Mouse (Mus musculus): ENCODE results near the gene Cyp2t4. TPM values are rescaled to one million over a fixed set of nuclear protein-coding genes. Genes with fewer than 3 reads are reported as not detected.

Gene Cyp2t4
- polyA plus RNA-seq, 1 experiment = not detected

DNA sequence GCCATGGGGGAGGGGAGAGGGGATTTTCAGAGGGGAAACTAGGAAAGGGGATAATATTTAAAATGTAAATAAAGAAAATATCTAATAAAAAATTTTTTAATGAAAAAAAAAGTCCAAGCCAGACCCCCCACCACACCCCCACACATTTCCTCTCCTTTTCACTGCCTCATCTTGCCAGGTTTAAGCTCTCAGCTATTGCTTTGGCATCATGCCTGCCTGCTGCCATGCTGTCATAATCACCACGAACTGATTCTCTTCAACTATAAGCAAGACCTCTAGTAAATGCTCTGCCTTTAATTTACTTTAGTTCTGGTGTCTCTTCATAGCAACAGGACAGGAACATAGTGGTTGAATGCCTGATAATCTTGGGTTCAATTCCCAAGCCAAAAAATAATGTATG is 29.0 kb downstream of the Cyp2t4 start:
- H3K27ac ChIP-seq (ENCODE audit: control insufficient read depth, insufficient read depth, low read depth, low read length) = no peak overlapping the region

DNA sequence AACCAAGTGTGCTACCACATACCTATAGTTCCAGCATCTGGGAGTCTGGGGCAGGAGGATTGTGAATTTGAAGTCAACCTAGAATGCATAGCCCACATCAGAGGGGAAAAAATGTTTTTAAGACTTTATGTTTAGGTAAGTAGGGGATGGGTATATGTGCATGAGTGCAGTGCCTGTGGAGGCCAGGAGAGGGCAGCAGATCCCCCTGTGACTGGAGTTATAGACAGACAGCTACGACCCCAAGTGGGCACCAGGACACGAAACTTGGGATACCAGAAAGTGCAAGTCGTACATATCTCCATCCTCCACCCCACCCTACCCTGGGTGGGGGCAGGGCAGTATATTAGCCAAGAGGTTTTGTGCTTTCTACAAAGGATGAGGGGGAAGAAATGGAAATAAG is 31.4 kb downstream of the Cyp2t4 start:
- no peak overlapping the region for H3K4me3 ChIP-seq (ENCODE audit: control insufficient read depth, low read depth, low read length)
- H3K4me1 ChIP-seq (ENCODE audit: control insufficient read depth, insufficient read depth, low read length) = peaks cover 4% of the 10 kb centered on the region
- TF ChIP-seq CTCF (IDR thresholded peaks at IDR 0.05; ENCODE audit: control insufficient read depth, insufficient read depth, insufficient replicate concordance, low read depth, low read length) (peak; percentile 75; the same call in 1 of the 2 replicates), POLR2A (IDR thresholded peaks at IDR 0.05; ENCODE audit: control insufficient read depth, low read depth, low read length) (no peak)
- H3K36me3 ChIP-seq (ENCODE audit: control insufficient read depth, insufficient read depth, low read length) = peaks cover 4% of the 10 kb centered on the region; the same call in 1 of the 2 replicates
- H3K27ac ChIP-seq (ENCODE audit: control insufficient read depth, insufficient read depth, low read depth, low read length) = no peak overlapping the region
- H3K27me3 ChIP-seq (ENCODE audit: control insufficient read depth, insufficient read depth, low read length) = no peaks in the 10 kb centered on the region

More for the DNA sequence above, 29.0 kb downstream of the Cyp2t4 start:
- no peaks in the 10 kb centered on the region for H3K27me3 ChIP-seq (ENCODE audit: control insufficient read depth, insufficient read depth, low read length)
- peaks cover 10% of the 10 kb centered on the region for H3K4me1 ChIP-seq (ENCODE audit: control insufficient read depth, insufficient read depth, low read length)
- no peak overlapping the region for H3K4me3 ChIP-seq (ENCODE audit: control insufficient read depth, low read depth, low read length)
- H3K36me3 ChIP-seq (ENCODE audit: control insufficient read depth, insufficient read depth, low read length) = no peaks in the 10 kb centered on the region
- TF ChIP-seq POLR2A (IDR thresholded peaks at IDR 0.05; ENCODE audit: control insufficient read depth, low read depth, low read length) (no peak), CTCF (IDR thresholded peaks at IDR 0.05; ENCODE audit: control insufficient read depth, insufficient read depth, insufficient replicate concordance, low read depth, low read length) (no peak)

DNA sequence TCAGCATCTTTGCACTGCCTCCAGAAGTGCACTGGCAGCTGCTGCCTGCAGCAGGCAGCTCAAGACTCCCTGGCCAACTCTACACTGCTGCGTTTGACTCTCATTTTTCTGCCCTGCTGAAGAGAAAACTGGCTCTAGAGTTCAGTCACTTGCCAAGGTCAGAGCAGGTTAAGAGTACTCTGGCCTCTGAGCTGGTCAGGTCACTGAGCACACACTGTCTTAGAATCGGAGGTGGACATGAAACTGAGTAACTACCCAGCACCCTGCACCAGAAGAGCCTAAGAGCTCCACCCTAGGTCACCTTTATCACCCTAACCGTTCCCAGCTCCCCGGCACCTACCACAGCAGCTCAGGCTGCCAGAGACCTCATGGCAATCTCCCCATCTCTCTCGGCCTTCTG is 32.5 kb downstream of the Cyp2t4 start:
- no peak overlapping the region for H3K4me3 ChIP-seq (ENCODE audit: control insufficient read depth, low read depth, low read length)
- H3K4me1 ChIP-seq (ENCODE audit: control insufficient read depth, insufficient read depth, low read length) = no peaks in the 10 kb centered on the region; the same call in 1 of the 2 replicates
- no peak overlapping the region for H3K27ac ChIP-seq (ENCODE audit: control insufficient read depth, insufficient read depth, low read depth, low read length)
- H3K27me3 ChIP-seq (ENCODE audit: control insufficient read depth, insufficient read depth, low read length) = no peaks in the 10 kb centered on the region
- H3K36me3 ChIP-seq (ENCODE audit: control insufficient read depth, insufficient read depth, low read length) = peaks cover 5% of the 10 kb centered on the region; the same call in 1 of the 2 replicates
- TF ChIP-seq CTCF (IDR thresholded peaks at IDR 0.05; ENCODE audit: control insufficient read depth, insufficient read depth, insufficient replicate concordance, low read depth, low read length) = no peak
- TF ChIP-seq POLR2A (IDR thresholded peaks at IDR 0.05; ENCODE audit: control insufficient read depth, low read depth, low read length) = no peak

DNA sequence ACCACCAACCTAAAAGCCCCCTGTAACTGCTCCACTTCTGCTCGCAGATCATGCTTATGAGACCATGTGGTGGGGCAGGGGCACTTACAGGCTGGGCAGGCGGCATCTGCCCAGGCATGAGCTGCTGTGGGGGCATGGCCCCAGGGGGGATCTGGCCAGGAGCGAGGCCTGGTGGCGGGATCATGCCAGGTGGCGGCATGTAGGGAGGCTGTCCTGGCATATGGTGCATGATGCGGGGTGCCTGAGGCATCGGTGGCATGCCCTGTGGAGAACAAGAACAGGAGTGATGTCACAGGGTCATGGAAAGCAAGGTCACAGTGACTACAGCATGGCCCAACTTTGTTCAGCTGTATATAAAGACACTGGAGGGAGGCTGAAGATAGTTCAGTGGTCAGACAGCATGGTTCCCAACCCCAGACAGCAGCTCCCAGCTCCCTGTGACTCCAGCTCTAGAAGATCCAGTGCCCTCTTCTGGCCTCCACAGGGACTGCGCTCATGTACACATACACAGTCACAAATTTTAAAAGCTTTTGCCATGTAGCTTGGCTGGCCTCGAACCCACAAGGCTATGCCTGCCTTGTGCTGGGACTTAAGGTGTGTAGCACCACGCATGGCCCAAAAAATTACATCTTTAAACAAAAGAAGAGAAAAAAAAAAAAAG is 35.9 kb downstream of the Cyp2t4 start:
- H3K27me3 ChIP-seq (ENCODE audit: control insufficient read depth, insufficient read depth, low read length) = no peaks in the 10 kb centered on the region
- no peak overlapping the region for H3K4me3 ChIP-seq (ENCODE audit: control insufficient read depth, low read depth, low read length)
- peaks cover 9% of the 10 kb centered on the region; the same call in 1 of the 2 replicates for H3K36me3 ChIP-seq (ENCODE audit: control insufficient read depth, insufficient read depth, low read length)
- peaks cover 3% of the 10 kb centered on the region for H3K4me1 ChIP-seq (ENCODE audit: control insufficient read depth, insufficient read depth, low read length)
- TF ChIP-seq POLR2A (IDR thresholded peaks at IDR 0.05; ENCODE audit: control insufficient read depth, low read depth, low read length) (no peak), CTCF (IDR thresholded peaks at IDR 0.05; ENCODE audit: control insufficient read depth, insufficient read depth, insufficient replicate concordance, low read depth, low read length) (peak; percentile 17; the same call in 1 of the 2 replicates)
- H3K27ac ChIP-seq (ENCODE audit: control insufficient read depth, insufficient read depth, low read depth, low read length) = no peak overlapping the region

DNA sequence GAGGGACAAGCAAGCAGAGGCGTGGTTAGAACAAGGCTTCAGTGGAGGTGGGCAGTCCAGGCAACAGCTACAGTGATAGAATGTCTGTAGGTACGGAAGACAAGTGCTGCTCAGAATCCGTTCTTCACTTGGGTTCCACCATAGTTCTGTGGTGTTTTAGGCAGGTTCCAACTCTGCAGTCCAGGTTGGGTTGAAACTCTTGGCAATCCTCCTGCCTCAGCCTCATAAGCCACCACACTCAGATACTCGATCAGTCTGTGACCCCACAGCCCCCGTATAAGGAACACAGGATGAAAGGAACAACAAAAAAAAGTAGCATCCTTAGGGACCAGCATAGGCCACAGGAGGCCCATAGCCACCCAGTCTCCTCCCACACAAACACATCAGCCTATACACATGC is 38.9 kb downstream of the Cyp2t4 start:
- H3K4me3 ChIP-seq (ENCODE audit: control insufficient read depth, low read depth, low read length) = peak overlapping the region; percentile 17
- H3K27me3 ChIP-seq (ENCODE audit: control insufficient read depth, insufficient read depth, low read length) = no peaks in the 10 kb centered on the region
- TF ChIP-seq CTCF (IDR thresholded peaks at IDR 0.05; ENCODE audit: control insufficient read depth, insufficient read depth, insufficient replicate concordance, low read depth, low read length) (no peak), POLR2A (IDR thresholded peaks at IDR 0.05; ENCODE audit: control insufficient read depth, low read depth, low read length) (no peak)
- H3K4me1 ChIP-seq (ENCODE audit: control insufficient read depth, insufficient read depth, low read length) = peaks cover 9% of the 10 kb centered on the region
- H3K36me3 ChIP-seq (ENCODE audit: control insufficient read depth, insufficient read depth, low read length) = peaks cover 11% of the 10 kb centered on the region
- no peak overlapping the region for H3K27ac ChIP-seq (ENCODE audit: control insufficient read depth, insufficient read depth, low read depth, low read length)

DNA sequence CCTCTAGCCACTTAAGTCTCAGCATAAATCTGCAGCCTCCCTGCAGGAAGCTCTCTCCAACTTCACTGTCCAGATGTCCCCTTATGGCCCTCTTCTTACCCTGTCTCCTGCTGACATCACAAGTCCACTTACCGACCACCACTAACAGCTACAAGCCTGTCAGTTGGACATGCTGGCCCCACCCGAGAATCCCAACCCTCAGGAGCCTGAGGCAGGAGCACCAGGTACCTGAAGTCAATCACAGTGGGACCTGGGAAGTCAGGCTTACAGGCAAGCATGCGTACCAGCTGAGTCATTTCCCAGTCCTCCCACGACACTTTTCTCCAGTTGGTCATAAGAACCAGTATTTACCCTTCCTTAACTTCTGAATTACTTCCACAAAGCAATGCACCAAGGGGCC is 40.2 kb downstream of the Cyp2t4 start:
- H3K27me3 ChIP-seq (ENCODE audit: control insufficient read depth, insufficient read depth, low read length) = no peaks in the 10 kb centered on the region
- H3K4me1 ChIP-seq (ENCODE audit: control insufficient read depth, insufficient read depth, low read length) = peaks cover 11% of the 10 kb centered on the region
- no peak for TF ChIP-seq CTCF (IDR thresholded peaks at IDR 0.05; ENCODE audit: control insufficient read depth, insufficient read depth, insufficient replicate concordance, low read depth, low read length)
- no peak for TF ChIP-seq POLR2A (IDR thresholded peaks at IDR 0.05; ENCODE audit: control insufficient read depth, low read depth, low read length)
- peaks cover 9% of the 10 kb centered on the region for H3K36me3 ChIP-seq (ENCODE audit: control insufficient read depth, insufficient read depth, low read length)
- no peak overlapping the region; the same call in 1 of the 2 replicates for H3K27ac ChIP-seq (ENCODE audit: control insufficient read depth, insufficient read depth, low read depth, low read length)
- H3K4me3 ChIP-seq (ENCODE audit: control insufficient read depth, low read depth, low read length) = peak overlapping the region; percentile 35

DNA sequence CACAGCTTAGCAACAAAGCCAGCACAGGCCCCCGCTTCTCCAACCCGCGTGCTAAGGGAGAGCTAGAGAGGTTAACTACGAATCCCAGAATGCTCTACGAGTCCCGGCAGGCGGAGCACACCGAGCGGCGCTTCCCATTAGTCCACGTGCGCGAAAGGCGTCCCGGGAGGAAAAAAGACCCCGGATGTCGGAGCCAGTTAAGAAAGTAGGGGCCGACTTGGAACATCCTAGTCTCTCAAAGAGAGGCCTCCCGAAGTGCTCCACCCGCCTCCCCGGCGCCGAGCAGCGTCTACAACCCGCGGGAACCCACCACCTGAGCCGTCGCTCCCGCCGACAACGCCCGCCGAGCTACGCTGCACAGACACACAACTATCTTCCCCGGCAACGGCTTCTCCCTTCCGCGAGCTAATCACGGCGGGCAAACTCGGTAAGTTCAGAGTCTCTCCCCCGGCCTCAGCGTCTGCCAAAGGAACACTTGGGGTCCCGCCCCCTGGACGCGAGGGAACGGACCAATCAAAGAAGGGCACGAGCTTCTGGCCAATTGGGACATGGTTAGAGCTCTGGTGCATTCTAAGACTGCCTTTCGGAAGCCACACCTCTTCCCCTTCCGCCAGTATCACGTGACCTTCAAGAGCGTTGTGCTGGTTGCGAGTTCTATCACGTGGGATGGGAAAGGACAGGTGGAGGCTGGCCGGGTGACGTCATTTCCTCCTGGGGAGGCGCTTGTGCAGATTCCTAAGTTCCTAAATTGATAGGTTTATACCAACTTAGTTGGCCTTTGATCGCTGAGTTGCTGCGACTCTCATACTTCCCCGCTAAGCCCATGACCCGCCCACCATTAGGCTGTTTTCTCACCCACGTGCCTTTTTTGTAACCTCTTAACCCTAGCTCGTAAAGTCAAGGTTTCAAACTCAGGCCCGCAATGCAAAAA is 42.4 kb downstream of the Cyp2t4 start, which contains the start of the genes BC024978 and Snrpa:
Gene BC024978 (plus strand): TSS at position 101 of the 931 bp plus-strand sequence.
Gene Snrpa (minus strand): TSS at position 591 of the 931 bp plus-strand sequence.
- H3K4me1 ChIP-seq (ENCODE audit: control insufficient read depth, insufficient read depth, low read length) = peaks cover 11% of the 10 kb centered on the region
- H3K4me3 ChIP-seq (ENCODE audit: control insufficient read depth, low read depth, low read length) = peak within 1 kb of the TSS; percentile 100
- TF ChIP-seq CTCF (IDR thresholded peaks at IDR 0.05; ENCODE audit: control insufficient read depth, insufficient read depth, insufficient replicate concordance, low read depth, low read length) (no peak), POLR2A (IDR thresholded peaks at IDR 0.05; ENCODE audit: control insufficient read depth, low read depth, low read length) (peak; percentile 79)
- peak within 1 kb of the TSS; percentile 99 for H3K27ac ChIP-seq (ENCODE audit: control insufficient read depth, insufficient read depth, low read depth, low read length)
- H3K27me3 ChIP-seq (ENCODE audit: control insufficient read depth, insufficient read depth, low read length) = no peaks in the 10 kb centered on the region
- H3K36me3 ChIP-seq (ENCODE audit: control insufficient read depth, insufficient read depth, low read length) = peaks cover 6% of the 10 kb centered on the region

All from testis, adult 2 months (tissue).